Mouse (Mus musculus): ENCODE measurements around the gene Cdh20. TPM values are rescaled to one million over a fixed set of nuclear protein-coding genes. Genes with fewer than 3 reads are reported as not detected.

Gene Cdh20
- total RNA-seq (2015) (not detected in 2 replicates), total RNA-seq (2017) (not detected in 2 replicates)

DNA sequence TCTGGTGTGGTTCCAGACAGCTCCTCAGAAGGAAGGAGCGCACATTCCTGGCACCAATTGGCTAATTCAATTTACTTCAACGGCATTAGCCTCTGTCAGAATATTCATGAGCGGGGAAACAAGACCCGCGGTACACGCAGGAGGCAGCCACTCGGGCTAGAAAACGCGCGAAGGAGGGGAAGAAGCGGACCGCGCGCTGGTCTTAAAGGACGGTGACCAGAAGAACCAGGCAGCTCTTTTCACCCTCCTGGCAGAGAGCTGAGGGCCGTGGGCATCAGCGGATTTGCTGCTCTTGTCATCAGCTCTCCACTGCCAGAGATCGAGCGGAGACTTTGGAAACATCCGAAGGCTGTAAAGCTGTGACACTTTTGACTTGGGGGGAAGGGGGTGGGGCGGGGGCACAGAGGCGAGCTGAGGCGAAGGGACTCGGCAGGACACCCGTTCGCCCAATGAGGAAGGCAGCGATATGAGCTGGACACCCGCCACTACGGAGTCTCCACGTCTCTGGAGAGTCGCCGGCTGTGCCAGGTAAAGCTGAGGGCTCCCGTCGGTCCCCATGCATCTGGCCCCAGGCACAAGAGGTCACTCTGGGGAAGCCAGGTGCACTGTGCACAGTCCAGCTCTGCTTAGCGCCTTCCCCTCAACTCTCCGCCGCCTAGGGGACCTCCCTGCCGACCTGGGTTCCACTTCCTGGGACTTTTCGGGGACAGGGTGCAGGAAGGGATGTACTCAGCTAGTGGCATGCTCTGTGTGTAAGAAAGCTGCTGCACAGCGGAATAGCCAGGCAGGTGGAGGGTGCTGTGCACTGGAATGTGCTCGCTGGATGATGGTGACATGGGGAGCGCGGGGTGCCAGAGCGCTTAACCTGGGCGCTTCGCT, at the start of gene Cdh20:
TSS of gene Cdh20 (plus strand) at position 159 of the 879 bp plus-strand sequence.
- no peak for ATAC-seq (ENCODE audit: poor library complexity, severe bottlenecking)

DNA sequence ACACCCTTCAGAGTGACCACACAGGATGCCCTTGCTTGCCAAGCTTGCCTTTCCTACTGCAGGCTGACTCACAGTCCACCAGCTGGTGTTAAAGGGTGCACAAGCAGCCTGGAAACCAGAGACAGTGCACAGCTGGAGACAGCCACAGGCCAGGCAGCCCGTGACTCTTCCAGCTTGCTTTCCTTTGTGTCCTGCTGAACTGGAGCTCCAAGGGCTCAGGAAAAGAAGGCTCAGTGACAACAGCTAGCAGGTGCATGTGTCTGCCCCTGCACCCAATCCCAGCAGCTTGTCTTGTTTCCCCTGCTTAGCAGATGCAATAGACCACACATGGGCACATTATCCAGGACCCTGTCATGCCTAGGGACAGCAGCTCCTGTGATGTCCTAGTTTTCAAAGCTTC, 21.5 kb upstream of the Cdh20 start:
- ATAC-seq (ENCODE audit: poor library complexity, severe bottlenecking) = no peak

GRCm38 (mm10) chr1:104747438-104747837, 20.9 kb upstream of the Cdh20 start:
- no peak for ATAC-seq (ENCODE audit: poor library complexity, severe bottlenecking)

- ATAC-seq (ENCODE audit: poor library complexity, severe bottlenecking) = no peak
Measured at GRCm38 (mm10) chr1:104754483-104754882, 13.8 kb upstream of the Cdh20 start.

- ATAC-seq (ENCODE audit: poor library complexity, severe bottlenecking) = no peak
Measured at GRCm38 (mm10) chr1:104755896-104756295, 12.4 kb upstream of the Cdh20 start.

GRCm38 (mm10) chr1:104769250-104769607, 900 bp downstream of the Cdh20 start:
- ATAC-seq (ENCODE audit: poor library complexity, severe bottlenecking) = no peak

DNA sequence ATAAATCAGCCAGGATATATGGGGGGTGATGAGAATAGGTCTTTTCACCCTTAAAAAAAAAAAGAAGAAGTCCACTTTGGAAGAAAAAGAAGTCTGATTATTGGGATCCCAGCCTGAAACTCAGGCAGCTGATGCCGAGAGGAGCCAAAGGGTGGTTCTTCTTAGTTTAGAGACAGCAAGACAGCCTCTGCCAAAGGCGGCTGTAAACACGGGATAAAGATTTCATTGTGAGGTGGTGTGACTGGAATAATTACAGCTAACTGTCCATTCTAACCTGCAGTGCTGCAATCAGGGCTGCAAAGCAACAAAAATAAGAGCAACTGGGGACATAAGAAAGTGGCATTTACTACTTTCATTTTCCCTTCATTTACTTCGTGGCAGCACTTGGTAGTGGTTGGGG, 3.6 kb downstream of the Cdh20 start:
- ATAC-seq (ENCODE audit: poor library complexity, severe bottlenecking) = no peak

GRCm38 (mm10) chr1:104773207-104773606, 4.9 kb downstream of the Cdh20 start:
- no peak for ATAC-seq (ENCODE audit: poor library complexity, severe bottlenecking)

- no peak for ATAC-seq (ENCODE audit: poor library complexity, severe bottlenecking)
Measured at GRCm38 (mm10) chr1:104793488-104793887, 25.2 kb downstream of the Cdh20 start.

GRCm38 (mm10) chr1:104796146-104796545, 27.8 kb downstream of the Cdh20 start:
- ATAC-seq (ENCODE audit: poor library complexity, severe bottlenecking) = no peak

- no peak for ATAC-seq (ENCODE audit: poor library complexity, severe bottlenecking)
Measured at GRCm38 (mm10) chr1:104797139-104797538, 28.8 kb downstream of the Cdh20 start.

DNA sequence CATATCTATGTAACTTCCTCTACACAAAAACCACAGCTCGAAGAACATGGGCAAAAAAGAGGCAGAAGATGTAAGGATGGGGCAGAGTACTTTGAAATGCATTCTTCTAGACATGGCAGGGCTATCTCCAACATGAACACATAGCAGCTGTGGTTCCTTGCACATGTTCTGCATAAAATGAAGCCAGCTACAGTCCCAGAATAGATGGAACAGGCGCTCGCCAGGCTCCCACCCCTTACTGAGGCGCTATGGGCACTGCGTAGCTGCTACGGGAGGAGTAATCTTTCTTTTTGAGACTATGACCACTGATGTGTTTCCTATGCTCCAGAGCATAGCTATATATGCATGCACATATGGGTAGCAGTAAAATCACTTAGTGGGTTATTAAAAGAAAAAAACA, 36.4 kb downstream of the Cdh20 start:
- no peak for ATAC-seq (ENCODE audit: poor library complexity, severe bottlenecking)

DNA sequence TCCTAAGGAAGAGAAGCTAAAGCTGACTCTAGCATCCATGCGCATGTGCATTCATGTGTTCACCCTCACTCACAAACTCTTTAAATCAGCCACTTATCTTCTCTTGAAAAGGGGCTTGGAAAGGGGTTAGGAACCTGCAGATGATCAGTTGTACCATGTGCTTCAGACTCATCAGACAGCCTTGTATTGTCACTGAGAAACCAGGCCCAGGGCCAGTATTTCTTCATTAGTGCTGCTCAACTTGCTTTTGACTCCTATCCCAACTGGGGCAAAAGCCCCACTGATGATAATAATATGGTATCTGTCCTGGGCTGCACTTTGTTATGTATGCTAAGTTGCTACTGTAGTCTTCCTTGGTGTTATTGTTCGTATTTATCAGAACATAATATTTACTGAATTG, 38.9 kb downstream of the Cdh20 start:
- no peak for ATAC-seq (ENCODE audit: poor library complexity, severe bottlenecking)

DNA sequence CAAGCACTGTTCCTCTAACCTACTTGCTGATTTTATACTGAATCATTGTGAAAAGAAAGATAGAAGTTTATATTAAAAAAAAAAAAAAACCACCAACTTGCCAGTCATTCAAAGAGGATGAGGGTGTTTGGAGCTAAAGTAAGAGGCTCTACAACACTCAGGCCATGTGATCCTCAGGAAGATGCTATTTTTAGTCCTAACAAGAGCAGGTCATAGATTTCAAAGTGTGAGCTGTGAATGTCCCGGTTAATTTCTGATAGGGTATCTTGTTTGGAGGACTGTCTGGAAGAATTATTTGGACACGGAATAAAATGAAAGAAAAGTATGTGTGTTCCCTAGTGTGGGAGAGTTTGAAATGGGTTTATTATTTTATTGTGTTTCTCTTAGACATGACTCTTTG, 49.2 kb downstream of the Cdh20 start:
- ATAC-seq (ENCODE audit: poor library complexity, severe bottlenecking) = no peak

DNA sequence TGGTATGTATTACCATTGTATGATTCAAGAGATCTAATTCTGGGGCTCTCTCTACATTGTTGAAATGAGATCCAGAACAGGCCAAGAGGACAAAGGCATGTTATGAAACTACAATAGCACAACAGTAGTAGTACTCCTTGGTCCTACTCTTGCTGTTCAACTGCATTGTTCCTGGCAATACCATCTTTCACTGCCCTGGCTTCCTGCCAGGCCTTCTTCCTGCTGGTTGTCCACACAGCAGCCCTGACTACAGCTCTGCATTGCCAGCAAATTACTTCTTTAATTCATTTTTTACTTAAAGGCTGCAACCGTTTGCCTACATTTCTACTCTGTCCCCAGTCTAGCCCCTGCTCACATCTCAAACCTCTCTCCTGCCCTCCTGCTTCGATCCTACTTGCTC, 59.8 kb downstream of the Cdh20 start:
- no peak for ATAC-seq (ENCODE audit: poor library complexity, severe bottlenecking)

DNA sequence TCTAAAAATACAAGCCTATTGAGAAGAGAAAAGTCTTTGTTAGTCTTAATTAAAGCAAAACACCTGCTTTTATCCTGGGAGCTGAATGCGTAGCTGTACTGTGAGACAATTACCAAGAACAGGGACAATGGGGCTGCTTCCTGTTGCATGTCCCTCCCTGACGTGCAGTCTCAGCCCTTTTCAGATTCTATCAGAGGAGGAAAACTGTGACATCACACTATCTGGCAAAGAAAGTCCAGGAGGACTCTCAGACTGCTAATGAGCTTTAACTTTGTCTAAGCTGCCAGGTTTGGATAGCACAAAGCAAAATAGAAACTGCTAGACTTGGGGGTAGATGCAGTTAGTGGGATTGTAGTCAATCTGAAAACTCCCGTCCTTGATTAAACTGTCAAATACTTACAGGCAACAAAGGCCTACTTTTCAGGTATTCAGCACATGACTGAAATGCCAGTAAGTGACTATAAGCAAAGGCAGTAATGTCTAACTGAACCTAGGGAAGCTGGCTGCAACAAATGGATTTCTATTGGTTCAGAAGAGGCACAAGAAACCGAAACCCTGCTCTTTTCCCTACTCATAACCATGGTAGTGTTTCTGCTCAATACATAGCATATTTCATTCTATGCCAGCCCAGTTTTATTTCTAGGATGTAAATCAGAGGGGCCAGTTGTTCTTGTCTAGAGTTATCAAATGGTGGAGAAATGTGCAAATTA, 70.0 kb downstream of the Cdh20 start:
- no peak for ATAC-seq (ENCODE audit: poor library complexity, severe bottlenecking)

- no peak for ATAC-seq (ENCODE audit: poor library complexity, severe bottlenecking)
Measured at GRCm38 (mm10) chr1:104839051-104839450, 70.7 kb downstream of the Cdh20 start.

- ATAC-seq (ENCODE audit: poor library complexity, severe bottlenecking) = no peak
Measured at GRCm38 (mm10) chr1:104848256-104848919, 80.1 kb downstream of the Cdh20 start.

DNA sequence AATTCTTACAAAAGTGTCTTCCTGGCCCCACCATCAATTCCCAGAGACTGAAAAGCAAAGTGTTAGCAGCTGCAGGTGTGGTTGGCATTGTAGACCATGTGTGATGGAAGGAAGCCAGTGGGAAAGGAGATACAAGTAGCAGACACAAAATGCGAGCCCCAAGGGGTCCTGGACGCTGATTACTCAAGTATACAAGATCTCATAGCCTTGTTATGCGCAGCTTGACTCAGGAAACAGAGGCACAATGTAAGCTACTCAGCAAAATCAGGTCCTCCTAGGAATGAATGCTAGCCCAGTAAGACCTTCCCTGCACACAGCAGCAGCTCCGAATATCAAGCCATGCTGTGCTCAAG, 80.6 kb downstream of the Cdh20 start:
- ATAC-seq (ENCODE audit: poor library complexity, severe bottlenecking) = no peak

DNA sequence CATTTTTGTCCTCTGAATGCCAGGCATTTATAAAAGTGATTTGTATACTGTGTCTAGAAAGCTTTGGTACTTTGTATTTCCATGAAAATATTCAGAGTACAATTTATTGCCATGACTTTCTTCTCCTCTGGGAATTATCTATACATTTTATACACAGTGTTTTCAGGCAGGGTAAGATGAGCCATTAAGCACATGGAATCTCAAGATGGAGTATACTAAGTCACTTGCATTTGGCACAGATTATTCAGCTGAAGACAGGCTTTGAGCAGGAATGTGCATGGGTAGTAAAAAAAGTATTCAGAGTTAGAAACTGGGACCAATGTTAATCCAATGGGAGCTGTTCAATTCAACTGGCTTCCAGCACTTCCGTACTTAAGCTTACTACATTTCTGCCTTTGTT, 109.1 kb downstream of the Cdh20 start:
- no peak for ATAC-seq (ENCODE audit: poor library complexity, severe bottlenecking)

GRCm38 (mm10) chr1:104901815-104902214, 133.5 kb downstream of the Cdh20 start:
- ATAC-seq (ENCODE audit: poor library complexity, severe bottlenecking) = no peak

DNA sequence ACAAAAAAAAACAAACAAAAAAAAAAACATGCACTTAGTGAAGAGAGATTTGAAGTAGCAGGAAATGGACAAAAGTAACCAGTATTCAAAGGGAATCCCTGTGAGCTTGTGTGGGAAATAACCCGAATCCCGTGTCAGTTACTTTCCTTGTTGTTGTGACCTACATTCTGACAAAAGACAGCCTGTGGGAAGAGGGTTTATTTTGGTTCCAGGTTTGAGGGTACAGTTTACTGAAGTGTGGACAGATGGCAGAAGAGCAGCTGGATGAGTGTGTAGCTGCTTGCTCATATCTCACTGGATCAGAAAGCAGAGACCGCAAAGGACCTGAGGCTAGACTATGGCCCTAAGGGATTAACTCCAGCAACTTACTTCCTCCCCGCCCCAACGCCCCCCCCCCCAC, 135.1 kb downstream of the Cdh20 start:
- no peak for ATAC-seq (ENCODE audit: poor library complexity, severe bottlenecking)

Measured in megakaryocyte, adult 5-6 weeks (primary cell).